Mouse (Mus musculus): ENCODE measurements at regions not wholly inside any gene's neighbourhood (a gene's known extent, or its start where the extent isn't known, plus 50 kb on each side); places are given as distances from the start of the nearest gene placed in this dataset.

DNA sequence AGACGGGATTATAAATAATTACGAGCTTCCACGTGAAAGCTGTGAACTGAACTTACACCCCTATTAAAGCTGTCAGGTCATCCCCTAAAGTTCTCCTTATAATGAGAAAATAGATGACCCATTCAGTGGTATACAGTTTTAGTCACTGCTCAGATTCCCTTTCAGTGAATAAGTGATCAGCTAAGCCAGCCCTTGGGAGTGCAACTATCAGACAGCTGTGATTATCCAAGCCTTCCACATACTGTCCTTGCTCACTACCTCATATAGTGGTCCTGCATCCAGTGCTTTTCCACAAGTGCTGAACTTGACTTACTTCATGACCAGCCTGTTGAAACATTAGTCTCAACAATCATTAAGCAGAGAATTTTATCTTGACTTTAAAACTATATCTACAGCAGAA, 131.2 kb upstream of the Tle1 start:
- DNase-seq (ENCODE audit: low spot score in 2 of 2): no peak

- DNase-seq (ENCODE audit: low spot score in 2 of 2): no peak
These were observed 128.3 kb upstream of the Tle1 start for GRCm38 (mm10) chr4:72329026-72329390.

GRCm38 (mm10) chr4:72328282-72329025, 127.7 kb upstream of the Tle1 start:
- no peak for DNase-seq (ENCODE audit: low spot score in 2 of 2)

GRCm38 (mm10) chr4:72324913-72325312, 124.2 kb upstream of the Tle1 start:
- no peak for DNase-seq (ENCODE audit: low spot score in 2 of 2)

DNA sequence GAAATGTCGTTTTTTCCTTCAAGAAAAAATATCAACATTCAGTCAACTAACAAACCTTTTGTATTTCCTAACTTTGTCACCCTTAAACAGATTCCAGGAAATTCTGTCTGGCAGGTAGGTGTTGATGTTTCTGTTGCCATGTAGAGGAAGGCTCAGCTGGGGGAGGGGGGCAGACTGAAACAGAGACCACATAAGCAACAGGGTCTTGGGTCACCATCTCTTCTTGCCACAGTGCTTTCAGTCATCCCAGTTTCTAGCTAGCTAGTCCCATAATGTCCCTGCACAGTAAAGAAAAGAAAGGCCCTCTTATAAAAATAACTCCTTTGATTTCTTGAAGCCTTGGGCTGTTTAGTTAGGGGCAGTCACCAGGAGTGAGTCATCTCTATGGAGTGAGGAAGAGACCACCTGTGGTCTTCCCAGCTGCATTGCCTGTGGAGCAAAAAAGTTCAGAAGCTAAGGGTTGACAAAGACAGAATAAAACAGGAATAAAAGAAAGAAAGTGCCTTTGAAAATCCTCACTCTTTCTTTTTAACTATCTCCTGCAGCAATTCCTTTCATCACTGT, 84.5 kb upstream of the Tle1 start:
- DNase-seq (ENCODE audit: low spot score in 2 of 2): no peak

GRCm38 (mm10) chr4:72250531-72250930, 49.8 kb upstream of the Tle1 start:
- peak; percentile 16 to 19 for DNase-seq (ENCODE audit: low spot score in 2 of 2)
